Mouse (Mus musculus) liver, embryonic 14.5 days (tissue): ENCODE results near the gene Map4k4.

Experiments
- CTCF ChIP-seq: IDR thresholded peaks from 2 replicates; pipeline ENCODE4 v1.5.1; 2016; ENCODE audit warnings: antibody characterized with exemption, low read depth, control low read depth
- EP300 ChIP-seq: IDR thresholded peaks from 2 replicates; pipeline ENCODE4 v1.6.1; 2016; ENCODE audit warnings: antibody characterized with exemption, low read depth

DNA sequence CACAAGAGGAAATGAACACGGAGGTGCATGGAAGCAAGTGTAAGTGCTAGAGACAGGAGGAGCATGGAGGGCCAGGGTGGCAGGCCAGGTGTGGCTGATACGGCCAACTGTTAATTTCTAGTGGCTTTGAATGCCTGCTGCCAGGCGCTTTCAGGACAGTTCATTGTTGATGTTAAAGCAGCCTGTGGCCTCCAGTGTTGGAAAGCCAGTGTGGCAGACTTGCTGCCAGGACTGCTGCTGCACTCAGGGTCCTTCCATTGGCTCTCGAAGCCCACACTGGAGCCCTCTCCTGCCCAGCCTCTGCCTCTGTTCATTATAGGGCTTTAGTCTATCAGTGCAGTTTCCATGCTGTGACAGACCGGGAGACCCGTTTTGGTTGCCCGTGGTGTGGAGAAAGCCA is 30.3 kb downstream of the Map4k4 start:
- TF ChIP-seq EP300 (no peak), CTCF (no peak)
